Mouse (Mus musculus) hindbrain, embryonic 16.5 days (tissue): ENCODE data around the gene Mprip. TPM values are rescaled to one million over a fixed set of nuclear protein-coding genes. Genes with fewer than 3 reads are reported as not detected.
"Not testable (repeated sequence)": the region's sequence is repeated elsewhere in the genome, so short reads cannot be mapped to it uniquely, and the experiment has no call there.

Source experiments
- ATAC-seq: fragments of 200-750 bp; cut with Nextera tagmentation; 2 replicates; pipeline ENCODE4 v1.8.0; 2017; ENCODE audit warnings: moderate TSS enrichment, moderate library complexity
- H3K27ac ChIP-seq: fragments of 300-500 bp; sonication (generic); 2 replicates; pipeline ENCODE4 v1.5.1; 2014; ENCODE audit warnings: low read depth, mild to moderate bottlenecking, control low read depth, low read length, moderate library complexity
- H3K27me3 ChIP-seq: fragments of 300-500 bp; sonication (generic); replicated peaks from 2 replicates; pipeline ENCODE4 v1.6.1; 2014; ENCODE audit warnings: low read length; ENCODE audit not compliant: control insufficient read depth, insufficient read depth
- H3K36me3 ChIP-seq: fragments of 300-500 bp; sonication (generic); 2 replicates; pipeline ENCODE4 v1.6.1; 2014; ENCODE audit warnings: mild to moderate bottlenecking, low read length, moderate library complexity, mixed read lengths; ENCODE audit not compliant: control insufficient read depth, insufficient read depth
- H3K4me1 ChIP-seq: fragments of 300-500 bp; sonication (generic); 2 replicates; pipeline ENCODE4 v1.6.1; 2014; ENCODE audit warnings: low read depth, low read length; ENCODE audit not compliant: control insufficient read depth, insufficient read depth
- H3K4me2 ChIP-seq: fragments of 300-500 bp; sonication (generic); 2 replicates; pipeline ENCODE4 v1.6.1; 2014; ENCODE audit warnings: mild to moderate bottlenecking, low read length, control low read depth, moderate library complexity
- H3K4me3 ChIP-seq: fragments of 300-500 bp; sonication (generic); 2 replicates; pipeline ENCODE4 v1.5.1; 2014; ENCODE audit warnings: mild to moderate bottlenecking, low read length, control low read depth, moderate library complexity
- H3K9ac ChIP-seq: fragments of 300-500 bp; sonication (generic); 2 replicates; pipeline ENCODE4 v1.6.1; 2014; ENCODE audit warnings: low read depth, mild to moderate bottlenecking, control low read depth, low read length, moderate library complexity
- H3K9me3 ChIP-seq: fragments of 300-500 bp; sonication (generic); 2 replicates; pipeline ENCODE4 v1.6.1; 2014; ENCODE audit warnings: mild to moderate bottlenecking, low read length, moderate library complexity; ENCODE audit not compliant: control insufficient read depth
- WGBS: fragments of 180-500 bp; shearing (Covaris S2); extraction: QIAGEN DNeasy Blood & Tissue Kit; methylation state at CpG from one replicate; pipeline ENCODE4 v1.1.7; 2014; 5-methylcytosine and 5-hydroxymethylcytosine counted together
- polyA plus RNA-seq: library from polyadenylated mRNA; unstranded; fragments of >200 nt; fragmentation: Nextera tagmentation; extraction: Ambion mirVana; gene quantifications from 2 replicates; pipeline ENCODE4 v1.2.1, GENCODE M21; 2015

Gene Mprip
- 34.8 and 38.9 TPM in 2 replicates for polyA plus RNA-seq

- no peaks in the 10 kb centered on the region for H3K27me3 ChIP-seq
Measured at GRCm38 (mm10) chr11:59661005-59661404, at the start of gene Mprip. Mprip (plus strand) TSS chr11:59661305.

GRCm38 (mm10) chr11:59611646-59612045 is 49.5 kb upstream of the Mprip start:
- Histone ChIP-seq H3K27me3 (no peaks in the 10 kb centered on the region), H3K4me1 (no peaks in the 10 kb centered on the region), H3K4me2 (no peak overlapping the region), H3K9me3 (no peaks in the 10 kb centered on the region), H3K36me3 (no peaks in the 10 kb centered on the region), H3K4me3 (no peak overlapping the region), H3K27ac (no peak overlapping the region), H3K9ac (no peak overlapping the region)
- ATAC-seq: no peak
- 90% methylated on average over 5 of the region's 5 CpGs for WGBS

More at GRCm38 (mm10) chr11:59661005-59661404, at the start of gene Mprip:
- no peak for ATAC-seq
- WGBS: 71% methylated on average over 3 of the region's 3 CpGs
- H3K27ac ChIP-seq: peak within 1 kb of the TSS; percentile 97
- H3K4me3 ChIP-seq: peak within 1 kb of the TSS; percentile 83
- H3K9ac ChIP-seq: peak within 1 kb of the TSS; percentile 74
- peaks cover 34% of the 10 kb centered on the region for H3K4me1 ChIP-seq
- peak within 1 kb of the TSS; percentile 65 for H3K4me2 ChIP-seq
- H3K9me3 ChIP-seq: no peaks in the 10 kb centered on the region
- no peaks in the 10 kb centered on the region for H3K36me3 ChIP-seq

- Histone ChIP-seq H3K36me3 (no peaks in the 10 kb centered on the region), H3K4me2 (no peak overlapping the region), H3K9me3 (no peaks in the 10 kb centered on the region), H3K9ac (no peak overlapping the region), H3K27ac (no peak overlapping the region), H3K4me1 (no peaks in the 10 kb centered on the region), H3K4me3 (no peak overlapping the region), H3K27me3 (no peaks in the 10 kb centered on the region)
- 50% methylated on average over 4 of the region's 4 CpGs for WGBS
- ATAC-seq: no peak
Measured at GRCm38 (mm10) chr11:59614120-59614519, 47.0 kb upstream of the Mprip start.

- WGBS: 97% methylated on average over 2 of the region's 2 CpGs
- not testable (repeated sequence) for H3K27me3 ChIP-seq, ATAC-seq, H3K9me3 ChIP-seq, H3K4me1 ChIP-seq, H3K4me2 ChIP-seq, H3K27ac ChIP-seq, H3K4me3 ChIP-seq, H3K36me3 ChIP-seq, H3K9ac ChIP-seq
Measured at GRCm38 (mm10) chr11:59616986-59617385, 44.1 kb upstream of the Mprip start.

- Histone ChIP-seq H3K4me1 (no peaks in the 10 kb centered on the region), H3K9me3 (no peaks in the 10 kb centered on the region), H3K4me2 (no peak overlapping the region), H3K9ac (no peak overlapping the region), H3K27me3 (no peaks in the 10 kb centered on the region), H3K36me3 (no peaks in the 10 kb centered on the region), H3K27ac (no peak overlapping the region), H3K4me3 (no peak overlapping the region)
- no peak for ATAC-seq
- WGBS: 70% methylated on average over 3 of the region's 3 CpGs
Measured at GRCm38 (mm10) chr11:59622214-59622613, 38.9 kb upstream of the Mprip start.

GRCm38 (mm10) chr11:59624017-59624630 is 37.0 kb upstream of the Mprip start:
- H3K4me2 ChIP-seq: no peak overlapping the region
- H3K4me1 ChIP-seq: no peaks in the 10 kb centered on the region
- no peak overlapping the region for H3K27ac ChIP-seq
- H3K9me3 ChIP-seq: no peaks in the 10 kb centered on the region
- H3K27me3 ChIP-seq: no peaks in the 10 kb centered on the region
- no peak overlapping the region for H3K9ac ChIP-seq
- ATAC-seq: peak; percentile 83
- H3K4me3 ChIP-seq: no peak overlapping the region
- WGBS: 33% methylated on average over 6 of the region's 6 CpGs
- H3K36me3 ChIP-seq: no peaks in the 10 kb centered on the region

GRCm38 (mm10) chr11:59626192-59626591 is 34.9 kb upstream of the Mprip start:
- Histone ChIP-seq H3K27ac (no peak overlapping the region), H3K9ac (no peak overlapping the region), H3K4me1 (no peaks in the 10 kb centered on the region), H3K9me3 (no peaks in the 10 kb centered on the region), H3K4me3 (no peak overlapping the region), H3K27me3 (no peaks in the 10 kb centered on the region), H3K4me2 (no peak overlapping the region), H3K36me3 (no peaks in the 10 kb centered on the region)
- WGBS: 77% methylated on average over 7 of the region's 7 CpGs
- ATAC-seq: no peak

GRCm38 (mm10) chr11:59628177-59628576 is 32.9 kb upstream of the Mprip start:
- 86% methylated on average over 5 of the region's 5 CpGs for WGBS
- no peak overlapping the region for H3K4me2 ChIP-seq
- no peak for ATAC-seq

GRCm38 (mm10) chr11:59629871-59630270 is 31.2 kb upstream of the Mprip start:
- Histone ChIP-seq H3K4me3 (no peak overlapping the region), H3K4me2 (no peak overlapping the region), H3K4me1 (no peaks in the 10 kb centered on the region), H3K27ac (no peak overlapping the region), H3K9ac (no peak overlapping the region), H3K9me3 (no peaks in the 10 kb centered on the region), H3K27me3 (no peaks in the 10 kb centered on the region), H3K36me3 (no peaks in the 10 kb centered on the region)
- ATAC-seq: no peak
- 55% methylated on average over 5 of the region's 5 CpGs for WGBS

More at GRCm38 (mm10) chr11:59628177-59628576, 32.9 kb upstream of the Mprip start:
- Histone ChIP-seq H3K27ac (no peak overlapping the region), H3K27me3 (no peaks in the 10 kb centered on the region), H3K4me3 (no peak overlapping the region), H3K9me3 (no peaks in the 10 kb centered on the region), H3K36me3 (no peaks in the 10 kb centered on the region), H3K9ac (no peak overlapping the region), H3K4me1 (no peaks in the 10 kb centered on the region)
